Mouse (Mus musculus) midbrain, embryonic 12.5 days (tissue): Measurements from ENCODE around the gene Vps37c. TPM values are rescaled to one million over a fixed set of nuclear protein-coding genes. Genes with fewer than 3 reads are reported as not detected.

Source experiments
- ATAC-seq: fragments of 200-750 bp; cut with Nextera tagmentation; 2 replicates; pipeline ENCODE4 v1.8.0; 2017; ENCODE audit warnings: low read depth, moderate TSS enrichment, moderate library complexity; ENCODE audit not compliant: low FRiP score
- H3K27ac ChIP-seq: fragments of 300-500 bp; sonication (generic); replicated peaks from 2 replicates; pipeline ENCODE4 v1.5.1; 2016; ENCODE audit warnings: mild to moderate bottlenecking
- H3K27me3 ChIP-seq: fragments of 300-500 bp; sonication (generic); 2 replicates; pipeline ENCODE4 v1.6.1; 2016; ENCODE audit warnings: mild to moderate bottlenecking
- H3K36me3 ChIP-seq: fragments of 300-500 bp; sonication (generic); 2 replicates; pipeline ENCODE4 v1.6.1; 2016
- H3K4me1 ChIP-seq: fragments of 300-500 bp; sonication (generic); 2 replicates; pipeline ENCODE4 v1.6.1; 2016
- H3K4me2 ChIP-seq: fragments of 300-500 bp; sonication (generic); replicated peaks from 2 replicates; pipeline ENCODE4 v1.6.1; 2016; ENCODE audit warnings: mild to moderate bottlenecking, moderate library complexity
- H3K4me3 ChIP-seq: fragments of 300-500 bp; sonication (generic); 2 replicates; pipeline ENCODE4 v1.5.1; 2016; ENCODE audit warnings: mild to moderate bottlenecking
- H3K9ac ChIP-seq: fragments of 300-500 bp; sonication (generic); replicated peaks from 2 replicates; pipeline ENCODE4 v1.6.1; 2016; ENCODE audit warnings: mild to moderate bottlenecking, moderate library complexity
- H3K9me3 ChIP-seq: fragments of 300-500 bp; sonication (generic); 2 replicates; pipeline ENCODE4 v1.6.1; 2016; ENCODE audit warnings: mild to moderate bottlenecking
- WGBS: fragments of 180-500 bp; shearing (Covaris S2); methylation state at CpG from one replicate; pipeline ENCODE4 v1.1.7; 2016; 5-methylcytosine and 5-hydroxymethylcytosine counted together
- polyA plus RNA-seq: library from polyadenylated mRNA; unstranded; fragments of >200 nt; fragmentation: Nextera tagmentation; extraction: Ambion mirVana; gene quantifications from 2 replicates; pipeline ENCODE4 v1.2.1, GENCODE M21; 2016

The Vps37c gene
- polyA plus RNA-seq, 1 experiment from 2014 or later: 30.5 TPM

DNA sequence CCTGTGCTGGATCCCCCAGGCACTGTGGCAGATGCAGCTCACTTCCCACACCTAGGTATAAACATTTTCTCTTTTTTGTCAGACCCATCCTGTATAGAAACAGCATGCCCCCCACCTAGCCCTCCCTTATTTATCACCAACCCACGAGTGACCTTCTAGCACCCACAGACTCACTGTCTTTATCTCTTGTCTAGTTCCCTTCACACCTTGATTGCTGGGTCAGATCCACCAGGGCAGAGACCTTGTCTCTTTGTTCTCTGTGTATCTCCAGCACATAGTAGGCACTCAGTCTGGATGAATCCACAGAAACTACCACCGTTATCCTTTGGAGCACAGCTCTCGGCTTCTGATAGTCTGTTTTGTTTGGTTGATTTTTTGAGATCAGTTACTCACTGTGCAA is 46.5 kb downstream of the Vps37c start:
- Histone ChIP-seq H3K27me3 (no peaks in the 10 kb centered on the region), H3K27ac (no peak overlapping the region), H3K9ac (no peak overlapping the region), H3K9me3 (no peaks in the 10 kb centered on the region), H3K4me3 (no peak overlapping the region), H3K4me2 (no peak overlapping the region), H3K36me3 (no peaks in the 10 kb centered on the region), H3K4me1 (no peaks in the 10 kb centered on the region)
- no peak for ATAC-seq
- WGBS: 90% methylated on average over 3 of the region's 3 CpGs

DNA sequence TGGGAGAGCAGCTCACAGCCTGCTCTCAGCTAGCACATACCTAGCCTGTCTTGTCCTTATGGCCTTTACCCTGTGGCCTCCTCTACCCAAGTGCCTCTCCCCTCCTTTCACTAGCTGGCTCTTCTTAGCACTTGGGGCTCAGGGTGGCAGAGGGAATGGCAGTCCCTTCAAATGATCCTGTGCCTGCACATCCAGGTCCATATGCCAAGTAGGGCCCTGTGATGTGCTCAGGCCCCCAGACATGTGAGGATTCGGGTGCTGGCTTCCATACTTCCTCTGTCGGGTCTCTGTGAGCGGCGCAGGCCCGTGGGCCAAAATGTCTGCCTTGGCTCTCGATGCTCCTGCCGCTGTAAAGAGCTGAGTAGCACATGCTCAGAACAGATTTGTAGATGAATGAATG is 47.3 kb downstream of the Vps37c start:
- H3K9me3 ChIP-seq: no peaks in the 10 kb centered on the region
- H3K9ac ChIP-seq: no peak overlapping the region
- H3K4me3 ChIP-seq: no peak overlapping the region
- ATAC-seq: no peak
- no peaks in the 10 kb centered on the region for H3K36me3 ChIP-seq
- no peak overlapping the region for H3K27ac ChIP-seq
- no peaks in the 10 kb centered on the region for H3K27me3 ChIP-seq
- WGBS: 92% methylated on average over 7 of the region's 7 CpGs
- H3K4me2 ChIP-seq: no peak overlapping the region
- H3K4me1 ChIP-seq: no peaks in the 10 kb centered on the region

DNA sequence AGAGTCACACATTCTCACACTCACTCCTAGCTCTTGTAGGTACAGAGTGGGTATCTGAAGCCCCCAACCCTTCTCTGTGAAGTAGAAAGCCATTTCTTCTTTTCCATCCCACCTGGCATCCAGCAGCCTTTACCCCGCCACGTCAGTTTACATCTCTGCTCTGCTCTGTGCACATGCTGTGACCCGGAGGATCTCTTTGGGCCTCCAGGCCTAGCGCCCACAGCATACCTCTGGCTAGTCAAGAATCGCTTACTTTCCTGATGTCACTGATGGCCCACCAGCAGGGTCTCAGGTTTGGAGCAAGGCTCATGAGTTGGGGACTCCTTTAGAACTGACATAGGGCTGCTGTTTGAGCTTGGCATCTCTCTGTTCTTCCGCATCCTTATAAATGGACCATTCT is 49.5 kb downstream of the Vps37c start:
- Histone ChIP-seq H3K36me3 (no peaks in the 10 kb centered on the region), H3K9ac (no peak overlapping the region), H3K27me3 (no peaks in the 10 kb centered on the region), H3K27ac (no peak overlapping the region), H3K9me3 (no peaks in the 10 kb centered on the region), H3K4me1 (no peaks in the 10 kb centered on the region), H3K4me2 (no peak overlapping the region), H3K4me3 (no peak overlapping the region)
- WGBS: 88% methylated on average over 6 of the region's 6 CpGs
- ATAC-seq: no peak

DNA sequence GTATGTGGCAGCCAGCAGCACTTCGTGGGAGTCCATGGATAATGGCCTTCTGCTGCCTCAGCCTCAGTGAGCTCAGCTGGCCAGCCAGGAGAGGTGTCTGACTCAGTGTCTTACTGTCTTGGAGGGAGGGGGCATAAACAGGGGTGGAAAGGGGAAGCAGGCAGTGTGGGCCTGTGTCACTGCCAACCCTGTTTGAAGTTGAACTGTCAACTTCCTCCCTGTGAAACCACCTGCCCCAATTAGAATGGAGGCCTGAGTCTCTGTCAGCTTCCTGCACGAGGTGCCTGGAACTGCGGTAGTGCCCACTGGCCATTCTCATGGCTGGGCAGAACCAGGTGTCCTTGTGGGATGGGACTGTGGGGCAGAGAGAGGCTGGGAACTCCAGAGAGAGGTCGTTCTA is 50.3 kb downstream of the Vps37c start, which contains the start of gene Cd5:
Gene Cd5, minus strand, starts transcription at position 192 of the 400 bp plus-strand sequence.
- H3K4me2 ChIP-seq: no peak within 1 kb of the TSS
- 78% methylated on average over 4 of the region's 4 CpGs for WGBS

DNA sequence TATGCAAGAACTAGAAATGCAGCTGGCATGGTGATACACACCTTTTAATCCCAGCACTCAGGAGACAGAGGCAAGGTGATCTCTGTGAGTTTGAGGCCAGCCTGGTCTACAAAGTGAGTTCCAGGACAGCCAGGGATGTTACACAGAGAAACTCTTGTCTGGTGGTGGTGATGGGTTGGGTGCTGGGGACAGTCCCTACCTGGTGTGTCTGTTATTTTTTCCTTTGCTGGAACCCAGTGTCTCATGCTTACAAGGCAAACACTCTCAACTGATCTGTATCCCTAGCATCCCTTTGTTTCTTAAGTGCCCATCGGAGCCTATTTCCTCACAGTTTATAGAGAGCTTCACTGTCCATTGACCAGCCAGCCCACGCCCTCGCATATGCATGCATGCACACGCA is 51.4 kb downstream of the Vps37c start:
- H3K9ac ChIP-seq: no peak overlapping the region
- no peak overlapping the region for H3K4me2 ChIP-seq
- H3K27me3 ChIP-seq: no peaks in the 10 kb centered on the region
- no peaks in the 10 kb centered on the region for H3K4me1 ChIP-seq
- H3K9me3 ChIP-seq: no peaks in the 10 kb centered on the region
- no peak overlapping the region for H3K4me3 ChIP-seq
- no peaks in the 10 kb centered on the region for H3K36me3 ChIP-seq
- 95% methylated on average over 4 of the region's 4 CpGs for WGBS
- no peak for ATAC-seq
- H3K27ac ChIP-seq: no peak overlapping the region

More for the DNA sequence above, 50.3 kb downstream of the Vps37c start, which contains the start of gene Cd5:
- Histone ChIP-seq H3K9ac (no peak within 1 kb of the TSS), H3K9me3 (no peaks in the 10 kb centered on the region), H3K27me3 (no peaks in the 10 kb centered on the region), H3K4me1 (no peaks in the 10 kb centered on the region), H3K36me3 (no peaks in the 10 kb centered on the region), H3K27ac (no peak within 1 kb of the TSS), H3K4me3 (no peak within 1 kb of the TSS)
- ATAC-seq: no peak

DNA sequence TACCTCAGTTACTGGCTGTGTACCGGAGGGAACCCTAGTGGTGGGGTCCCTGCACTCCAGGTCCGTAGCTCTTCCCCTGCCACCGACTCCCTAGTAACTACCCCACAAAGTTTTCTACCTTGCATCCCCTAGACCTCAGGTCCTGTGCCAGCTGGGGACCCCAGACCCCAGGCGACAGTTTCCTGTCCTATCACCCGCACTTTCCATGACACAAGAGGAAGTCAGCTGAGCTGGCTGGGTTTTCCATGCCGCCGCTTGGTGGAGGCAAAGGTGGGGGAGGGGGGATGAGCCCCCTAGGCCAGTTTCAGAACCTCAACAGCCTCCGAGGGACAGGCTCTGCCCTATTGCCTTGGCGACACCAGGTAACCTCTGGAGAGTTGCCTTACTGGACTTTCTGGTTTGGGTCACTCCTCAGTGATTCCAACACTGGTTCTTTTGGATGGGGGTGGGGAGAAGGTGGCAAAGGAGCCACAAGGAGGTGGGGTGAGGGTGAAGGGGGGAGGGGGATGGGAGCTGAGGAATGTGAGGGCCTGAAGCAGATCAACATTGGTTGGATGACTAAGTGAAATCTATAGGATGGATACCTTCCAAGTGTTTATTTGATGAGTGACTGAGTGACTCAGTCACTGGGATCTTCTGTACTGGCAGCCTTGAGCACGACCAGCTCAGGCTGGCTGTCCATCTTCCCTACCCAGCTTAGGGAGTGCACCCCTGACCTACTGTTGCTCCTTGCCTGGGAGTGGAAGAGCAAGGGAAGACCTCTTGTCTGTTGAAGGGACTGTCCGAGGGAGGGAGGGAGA is 52.3 kb downstream of the Vps37c start:
- Histone ChIP-seq H3K27ac (no peak overlapping the region), H3K4me2 (no peak overlapping the region), H3K9me3 (no peaks in the 10 kb centered on the region), H3K4me3 (no peak overlapping the region), H3K27me3 (no peaks in the 10 kb centered on the region), H3K36me3 (no peaks in the 10 kb centered on the region), H3K4me1 (no peaks in the 10 kb centered on the region), H3K9ac (no peak overlapping the region)
- 51% methylated on average over 11 of the region's 11 CpGs for WGBS
- no peak for ATAC-seq

DNA sequence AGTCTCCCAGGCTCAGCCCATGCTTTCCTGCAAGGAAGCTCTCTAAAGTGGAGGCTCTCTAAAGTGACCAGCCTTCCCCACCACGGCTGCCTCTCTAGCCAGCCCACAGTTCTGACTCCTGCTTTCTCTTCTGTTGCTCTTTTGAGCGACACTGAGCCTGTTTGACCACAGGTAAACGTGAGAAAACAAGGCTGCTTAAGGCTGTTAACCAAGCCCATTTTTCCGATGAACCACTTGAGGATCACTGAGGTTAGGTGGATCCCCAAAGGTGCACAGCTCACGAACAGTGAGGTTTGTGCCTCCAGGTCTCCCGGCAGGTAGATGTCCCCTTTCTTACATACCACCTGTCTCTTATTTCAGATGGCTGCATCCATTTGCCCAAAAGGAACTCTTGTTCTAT is 53.6 kb downstream of the Vps37c start:
- no peaks in the 10 kb centered on the region for H3K9me3 ChIP-seq
- H3K27ac ChIP-seq: no peak overlapping the region
- H3K27me3 ChIP-seq: no peaks in the 10 kb centered on the region
- H3K36me3 ChIP-seq: no peaks in the 10 kb centered on the region
- no peak overlapping the region for H3K4me3 ChIP-seq
- 84% methylated on average over 6 of the region's 6 CpGs for WGBS
- H3K9ac ChIP-seq: no peak overlapping the region
- ATAC-seq: no peak
- no peak overlapping the region for H3K4me2 ChIP-seq
- no peaks in the 10 kb centered on the region for H3K4me1 ChIP-seq

DNA sequence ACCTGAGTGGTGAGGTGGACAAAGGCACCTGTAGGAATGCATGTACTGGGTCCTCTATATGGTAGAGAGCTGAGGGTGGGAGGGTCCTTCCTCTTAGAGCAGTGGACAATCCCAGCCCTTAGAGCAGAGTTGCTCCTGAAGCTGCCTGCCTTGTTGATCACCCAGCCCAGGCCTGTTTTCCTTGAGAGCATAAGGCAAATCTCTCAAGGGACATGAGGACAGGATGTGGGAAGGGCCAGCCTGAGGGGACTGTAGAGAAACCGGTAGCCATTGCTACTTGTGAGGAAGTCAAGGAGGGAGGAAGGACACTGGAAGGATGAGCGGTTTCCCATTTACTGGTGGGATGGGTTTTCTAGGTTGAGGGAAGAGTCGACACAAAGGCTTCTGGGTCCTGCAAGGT is 54.0 kb downstream of the Vps37c start:
- Histone ChIP-seq H3K4me2 (no peak overlapping the region), H3K9me3 (no peaks in the 10 kb centered on the region), H3K9ac (no peak overlapping the region), H3K4me3 (no peak overlapping the region), H3K27ac (no peak overlapping the region), H3K36me3 (no peaks in the 10 kb centered on the region), H3K4me1 (no peaks in the 10 kb centered on the region), H3K27me3 (no peaks in the 10 kb centered on the region)
- WGBS: 76% methylated on average over 3 of the region's 3 CpGs
- no peak for ATAC-seq

DNA sequence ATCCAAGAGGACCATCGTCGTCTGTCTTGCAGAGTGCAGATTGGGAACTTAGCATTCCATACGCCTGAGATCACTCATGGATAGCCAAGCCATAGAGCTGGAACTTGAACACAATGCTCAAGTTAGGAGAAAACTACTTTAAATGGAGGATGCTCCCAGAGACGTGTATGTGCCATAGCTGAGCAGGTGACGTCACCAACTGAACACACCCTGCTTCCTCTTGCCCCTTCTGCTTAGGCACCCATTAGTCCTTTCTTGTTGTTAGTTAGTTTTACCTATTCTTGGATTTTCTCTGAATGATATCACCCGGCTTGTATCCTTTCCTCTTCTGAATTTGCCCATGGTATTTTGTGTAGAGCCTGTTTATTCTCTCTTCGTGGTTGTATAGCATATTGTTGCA is 58.6 kb downstream of the Vps37c start:
- no peak for ATAC-seq
- Histone ChIP-seq H3K27ac (no peak overlapping the region), H3K4me2 (no peak overlapping the region), H3K36me3 (no peaks in the 10 kb centered on the region), H3K9me3 (no peaks in the 10 kb centered on the region), H3K9ac (no peak overlapping the region), H3K27me3 (no peaks in the 10 kb centered on the region; the same call in 1 of the 2 replicates), H3K4me1 (0 out of 2 replicates have a peak, but pooled peaks cover 5% of the 10 kb centered on the region), H3K4me3 (no peak overlapping the region)
- WGBS: 84% methylated on average over 7 of the region's 7 CpGs

DNA sequence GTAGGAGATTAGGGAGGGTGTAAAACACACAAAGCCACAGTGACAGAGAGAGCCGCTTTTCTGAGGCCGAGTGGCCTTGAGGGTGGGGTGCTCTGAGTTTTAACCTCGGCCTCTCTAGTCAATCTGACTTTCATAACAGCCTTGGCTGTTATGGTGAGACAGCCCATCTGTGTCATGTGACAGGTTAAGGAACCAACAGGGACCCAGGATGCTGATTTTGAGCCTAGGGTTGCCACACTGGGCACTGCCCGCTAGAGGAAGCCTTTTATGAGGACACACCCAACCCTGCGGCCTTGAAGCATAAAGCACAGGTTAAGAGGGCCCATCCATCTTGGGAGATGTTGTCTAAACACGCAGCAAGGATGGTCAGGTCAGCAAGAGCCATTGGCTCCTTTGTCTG is 59.2 kb downstream of the Vps37c start:
- no peaks in the 10 kb centered on the region; the same call in 1 of the 2 replicates for H3K27me3 ChIP-seq
- no peak overlapping the region for H3K4me2 ChIP-seq
- no peaks in the 10 kb centered on the region for H3K9me3 ChIP-seq
- no peak overlapping the region for H3K4me3 ChIP-seq
- H3K9ac ChIP-seq: no peak overlapping the region
- ATAC-seq: no peak
- WGBS: 92% methylated on average over 6 of the region's 6 CpGs
- no peaks in the 10 kb centered on the region for H3K36me3 ChIP-seq
- H3K4me1 ChIP-seq: 0 out of 2 replicates have a peak, but pooled peaks cover 5% of the 10 kb centered on the region
- no peak overlapping the region for H3K27ac ChIP-seq

DNA sequence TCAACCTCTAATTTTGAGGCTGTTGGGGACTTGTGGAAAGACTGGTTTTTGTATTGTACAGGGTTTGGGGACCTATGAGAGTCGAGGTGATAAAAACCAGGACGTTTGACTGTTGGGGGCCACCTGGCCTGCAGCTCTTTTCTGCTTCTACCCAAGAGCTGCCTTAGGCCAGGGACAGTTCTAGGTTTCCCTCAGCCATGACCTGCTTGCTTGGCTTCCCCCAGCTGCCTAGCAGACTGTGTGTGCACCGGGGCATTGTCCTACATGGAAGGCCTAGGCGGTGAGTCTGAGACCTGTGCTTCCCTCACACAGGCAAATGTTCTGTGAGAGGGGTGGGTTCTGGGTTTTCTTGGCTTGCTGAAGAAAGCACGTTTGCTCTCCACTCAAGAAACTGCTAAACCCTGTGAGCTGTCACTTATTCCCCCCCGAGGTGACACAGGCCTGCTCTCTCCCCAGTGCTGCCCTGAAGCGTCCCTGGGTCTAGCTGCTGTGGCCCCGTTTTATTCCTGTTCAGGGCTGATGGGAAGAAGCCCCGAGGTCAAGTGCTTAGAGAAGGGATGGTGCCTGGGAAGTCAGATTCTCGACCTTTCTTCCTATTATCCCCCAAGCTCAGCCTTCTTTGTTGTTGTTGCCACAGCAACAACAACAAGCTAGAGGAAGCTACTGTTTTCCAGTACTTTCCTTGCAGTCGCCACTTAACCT is 60.0 kb downstream of the Vps37c start:
- Histone ChIP-seq H3K4me2 (no peak overlapping the region), H3K36me3 (no peaks in the 10 kb centered on the region), H3K27ac (no peak overlapping the region), H3K27me3 (no peaks in the 10 kb centered on the region; the same call in 1 of the 2 replicates), H3K4me3 (no peak overlapping the region), H3K4me1 (0 out of 2 replicates have a peak, but pooled peaks cover 5% of the 10 kb centered on the region), H3K9ac (no peak overlapping the region), H3K9me3 (no peaks in the 10 kb centered on the region)
- no peak for ATAC-seq
- WGBS: 49% methylated on average over 11 of the region's 11 CpGs

DNA sequence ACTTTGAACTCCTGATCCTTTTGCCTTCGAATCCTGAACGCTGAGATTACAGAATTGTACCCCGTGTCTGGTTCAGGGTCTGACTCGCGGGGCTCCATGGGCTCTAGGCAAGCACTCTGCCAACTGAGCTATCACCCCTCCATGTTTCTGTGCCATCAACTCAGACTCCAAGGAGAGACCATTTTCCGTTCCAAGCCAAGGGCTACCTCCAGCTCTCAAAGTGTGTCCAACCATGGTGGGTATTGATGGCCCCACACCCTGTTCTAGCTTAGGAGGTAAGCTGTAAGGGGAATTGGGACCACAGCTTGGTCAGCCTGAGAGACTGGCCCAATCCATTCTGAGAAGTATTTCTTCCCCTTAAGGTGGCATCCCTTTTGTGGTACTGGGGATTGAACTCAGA is 60.8 kb downstream of the Vps37c start:
- Histone ChIP-seq H3K36me3 (no peaks in the 10 kb centered on the region), H3K4me1 (0 out of 2 replicates have a peak, but pooled peaks cover 5% of the 10 kb centered on the region), H3K4me3 (no peak overlapping the region), H3K27me3 (no peaks in the 10 kb centered on the region; the same call in 1 of the 2 replicates), H3K27ac (no peak overlapping the region), H3K4me2 (no peak overlapping the region), H3K9me3 (no peaks in the 10 kb centered on the region), H3K9ac (no peak overlapping the region)
- no peak for ATAC-seq
- WGBS: 79% methylated on average over 6 of the region's 6 CpGs
